Mouse (Mus musculus): ENCODE data around the gene Cadps2. TPM values are rescaled to one million over a fixed set of nuclear protein-coding genes. Genes with fewer than 3 reads are reported as not detected.
A peak's percentile ranks its signal among the peaks of the same experiment; 100 is the strongest.

Cadps2 gene
- polyA plus RNA-seq, 1 experiment: 0.90 TPM

GRCm38 (mm10) chr6:23549874-23550273 is 289.3 kb downstream of the Cadps2 start:
- no peaks in the 10 kb centered on the region for H3K4me1 ChIP-seq (ENCODE audit: control insufficient read depth, insufficient read depth, low read length)
- no peak overlapping the region for H3K9ac ChIP-seq (ENCODE audit: low read depth, poor library complexity, severe bottlenecking)
- H3K27ac ChIP-seq (ENCODE audit: insufficient read depth, low read length): no peak overlapping the region
- no peaks in the 10 kb centered on the region for H3K27me3 ChIP-seq (ENCODE audit: control insufficient read depth, insufficient read depth, low read length, poor library complexity, severe bottlenecking)
- H3K9me3 ChIP-seq (replicated peaks; ENCODE audit: control insufficient read depth, insufficient read depth, low read length, poor library complexity, severe bottlenecking): no peaks in the 10 kb centered on the region
- TF ChIP-seq CTCF (IDR thresholded peaks at IDR 0.05; ENCODE audit: low read depth, low read length) (no peak), POLR2A (IDR thresholded peaks at IDR 0.05; ENCODE audit: insufficient read depth, low read length) (no peak), EP300 (IDR thresholded peaks at IDR 0.05; ENCODE audit: insufficient read depth, low read depth, low read length) (no peak)
- no peak overlapping the region for H3K4me3 ChIP-seq (ENCODE audit: low read depth, low read length)
- H3K36me3 ChIP-seq (ENCODE audit: control insufficient read depth, insufficient read depth, low read length, poor library complexity, severe bottlenecking): no peaks in the 10 kb centered on the region

DNA sequence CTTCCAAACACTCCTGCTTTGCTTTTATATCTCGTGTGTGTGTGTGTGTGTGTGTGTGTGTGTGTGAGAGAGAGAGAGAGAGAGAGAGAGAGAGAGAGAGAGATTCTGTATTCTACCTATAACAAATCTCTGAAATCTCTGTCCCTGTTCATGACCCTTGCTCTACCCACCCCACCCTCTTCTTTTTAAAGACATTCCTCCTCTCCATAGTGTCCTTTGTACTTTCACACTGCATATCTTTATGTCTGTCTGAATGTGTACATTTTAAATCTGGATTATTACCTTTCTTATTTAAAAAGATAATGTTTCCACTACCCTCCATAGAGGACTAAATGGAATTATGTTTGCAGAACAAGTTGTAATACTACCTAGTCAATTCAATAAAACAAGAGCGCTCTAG is 315.5 kb downstream of the Cadps2 start:
- Histone ChIP-seq H3K27ac (ENCODE audit: insufficient read depth, low read length) (no peak overlapping the region), H3K27me3 (ENCODE audit: control insufficient read depth, insufficient read depth, low read length, poor library complexity, severe bottlenecking) (no peaks in the 10 kb centered on the region), H3K9ac (ENCODE audit: low read depth, poor library complexity, severe bottlenecking) (no peak overlapping the region), H3K4me3 (ENCODE audit: low read depth, low read length) (no peak overlapping the region), H3K9me3 (replicated peaks; ENCODE audit: control insufficient read depth, insufficient read depth, low read length, poor library complexity, severe bottlenecking) (no peaks in the 10 kb centered on the region), H3K36me3 (ENCODE audit: control insufficient read depth, insufficient read depth, low read length, poor library complexity, severe bottlenecking) (no peaks in the 10 kb centered on the region), H3K4me1 (ENCODE audit: control insufficient read depth, insufficient read depth, low read length) (no peaks in the 10 kb centered on the region)
- TF ChIP-seq EP300 (IDR thresholded peaks at IDR 0.05; ENCODE audit: insufficient read depth, low read depth, low read length) (no peak), CTCF (IDR thresholded peaks at IDR 0.05; ENCODE audit: low read depth, low read length) (no peak), POLR2A (IDR thresholded peaks at IDR 0.05; ENCODE audit: insufficient read depth, low read length) (no peak)

DNA sequence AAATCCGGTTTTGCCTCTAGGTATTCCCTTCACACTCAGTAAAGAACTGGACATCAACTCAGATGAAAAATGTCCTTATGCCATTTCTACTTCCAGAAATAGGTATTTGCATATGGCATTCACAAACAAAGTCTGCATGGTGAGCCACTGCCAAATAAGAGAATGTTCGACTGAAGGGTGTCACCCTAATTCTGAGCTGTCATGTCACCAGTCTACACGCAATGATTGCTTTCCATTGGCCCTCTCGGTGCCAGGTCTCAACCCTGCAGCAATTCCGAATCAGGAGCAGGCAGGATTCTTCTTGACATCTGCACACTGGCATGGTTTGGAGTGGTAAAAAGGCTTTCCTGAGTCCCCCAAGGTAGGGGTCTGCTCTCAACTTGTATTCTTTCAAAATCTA is 316.7 kb downstream of the Cadps2 start:
- Histone ChIP-seq H3K4me1 (ENCODE audit: control insufficient read depth, insufficient read depth, low read length) (no peaks in the 10 kb centered on the region), H3K27me3 (ENCODE audit: control insufficient read depth, insufficient read depth, low read length, poor library complexity, severe bottlenecking) (no peaks in the 10 kb centered on the region), H3K36me3 (ENCODE audit: control insufficient read depth, insufficient read depth, low read length, poor library complexity, severe bottlenecking) (no peaks in the 10 kb centered on the region), H3K9me3 (replicated peaks; ENCODE audit: control insufficient read depth, insufficient read depth, low read length, poor library complexity, severe bottlenecking) (no peaks in the 10 kb centered on the region), H3K9ac (ENCODE audit: low read depth, poor library complexity, severe bottlenecking) (no peak overlapping the region), H3K4me3 (ENCODE audit: low read depth, low read length) (no peak overlapping the region), H3K27ac (ENCODE audit: insufficient read depth, low read length) (no peak overlapping the region)
- TF ChIP-seq CTCF (IDR thresholded peaks at IDR 0.05; ENCODE audit: low read depth, low read length): no peak
- TF ChIP-seq POLR2A (IDR thresholded peaks at IDR 0.05; ENCODE audit: insufficient read depth, low read length): no peak
- TF ChIP-seq EP300 (IDR thresholded peaks at IDR 0.05; ENCODE audit: insufficient read depth, low read depth, low read length): no peak

DNA sequence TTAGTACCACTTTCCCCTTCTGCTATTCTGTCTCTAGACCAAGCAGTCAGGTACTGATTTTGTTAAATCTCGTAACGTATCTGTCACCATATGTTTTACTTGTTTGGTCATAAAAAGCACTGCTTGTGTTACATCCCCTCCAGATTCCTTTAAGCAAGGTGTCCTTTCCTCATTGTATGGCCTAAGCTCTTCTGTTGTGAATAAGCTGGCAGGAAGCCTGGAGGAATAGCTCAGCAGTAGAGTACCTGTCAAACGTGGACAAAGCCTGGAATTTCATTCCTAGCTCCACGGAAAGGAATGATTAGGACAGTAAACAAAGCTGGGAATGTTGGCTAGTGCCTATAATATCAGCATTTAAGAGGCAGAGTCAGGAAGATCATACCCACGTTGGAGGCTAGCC is 340.6 kb downstream of the Cadps2 start:
- no peak overlapping the region for H3K4me3 ChIP-seq (ENCODE audit: low read depth, low read length)
- no peak overlapping the region for H3K27ac ChIP-seq (ENCODE audit: insufficient read depth, low read length)
- no peaks in the 10 kb centered on the region for H3K27me3 ChIP-seq (ENCODE audit: control insufficient read depth, insufficient read depth, low read length, poor library complexity, severe bottlenecking)
- H3K9me3 ChIP-seq (replicated peaks; ENCODE audit: control insufficient read depth, insufficient read depth, low read length, poor library complexity, severe bottlenecking): no peaks in the 10 kb centered on the region
- H3K9ac ChIP-seq (ENCODE audit: low read depth, poor library complexity, severe bottlenecking): no peak overlapping the region
- no peaks in the 10 kb centered on the region for H3K36me3 ChIP-seq (ENCODE audit: control insufficient read depth, insufficient read depth, low read length, poor library complexity, severe bottlenecking)
- no peak for TF ChIP-seq EP300 (IDR thresholded peaks at IDR 0.05; ENCODE audit: insufficient read depth, low read depth, low read length)
- TF ChIP-seq CTCF (IDR thresholded peaks at IDR 0.05; ENCODE audit: low read depth, low read length): no peak
- no peak for TF ChIP-seq POLR2A (IDR thresholded peaks at IDR 0.05; ENCODE audit: insufficient read depth, low read length)
- H3K4me1 ChIP-seq (ENCODE audit: control insufficient read depth, insufficient read depth, low read length): no peaks in the 10 kb centered on the region

- TF ChIP-seq POLR2A (IDR thresholded peaks at IDR 0.05; ENCODE audit: insufficient read depth, low read length): no peak
- peak; percentile 6 for TF ChIP-seq CTCF (IDR thresholded peaks at IDR 0.05; ENCODE audit: low read depth, low read length)
- Histone ChIP-seq H3K27me3 (ENCODE audit: control insufficient read depth, insufficient read depth, low read length, poor library complexity, severe bottlenecking) (no peaks in the 10 kb centered on the region), H3K9ac (ENCODE audit: low read depth, poor library complexity, severe bottlenecking) (no peak overlapping the region), H3K4me1 (ENCODE audit: control insufficient read depth, insufficient read depth, low read length) (no peaks in the 10 kb centered on the region), H3K4me3 (ENCODE audit: low read depth, low read length) (no peak overlapping the region), H3K27ac (ENCODE audit: insufficient read depth, low read length) (no peak overlapping the region), H3K36me3 (ENCODE audit: control insufficient read depth, insufficient read depth, low read length, poor library complexity, severe bottlenecking) (no peaks in the 10 kb centered on the region), H3K9me3 (replicated peaks; ENCODE audit: control insufficient read depth, insufficient read depth, low read length, poor library complexity, severe bottlenecking) (no peaks in the 10 kb centered on the region)
Observed at GRCm38 (mm10) chr6:23491804-23492203, 347.4 kb downstream of the Cadps2 start.

GRCm38 (mm10) chr6:23490431-23490830 is 348.8 kb downstream of the Cadps2 start:
- no peaks in the 10 kb centered on the region for H3K36me3 ChIP-seq (ENCODE audit: control insufficient read depth, insufficient read depth, low read length, poor library complexity, severe bottlenecking)
- H3K27me3 ChIP-seq (ENCODE audit: control insufficient read depth, insufficient read depth, low read length, poor library complexity, severe bottlenecking): no peaks in the 10 kb centered on the region
- TF ChIP-seq CTCF (IDR thresholded peaks at IDR 0.05; ENCODE audit: low read depth, low read length) (no peak), POLR2A (IDR thresholded peaks at IDR 0.05; ENCODE audit: insufficient read depth, low read length) (no peak), EP300 (IDR thresholded peaks at IDR 0.05; ENCODE audit: insufficient read depth, low read depth, low read length) (no peak)
- H3K4me3 ChIP-seq (ENCODE audit: low read depth, low read length): no peak overlapping the region
- H3K4me1 ChIP-seq (ENCODE audit: control insufficient read depth, insufficient read depth, low read length): no peaks in the 10 kb centered on the region
- H3K9me3 ChIP-seq (replicated peaks; ENCODE audit: control insufficient read depth, insufficient read depth, low read length, poor library complexity, severe bottlenecking): no peaks in the 10 kb centered on the region
- H3K27ac ChIP-seq (ENCODE audit: insufficient read depth, low read length): no peak overlapping the region
- H3K9ac ChIP-seq (ENCODE audit: low read depth, poor library complexity, severe bottlenecking): no peak overlapping the region
